Mouse (Mus musculus) A20 (cell line): ENCODE data around the gene Kng1.

Source experiments
- DNase-seq: peaks from one replicate; pipeline ENCODE4 v3.0.0-alpha.2; 2011; ENCODE audit warnings: low read depth, low spot score

Gene Kng1

DNA sequence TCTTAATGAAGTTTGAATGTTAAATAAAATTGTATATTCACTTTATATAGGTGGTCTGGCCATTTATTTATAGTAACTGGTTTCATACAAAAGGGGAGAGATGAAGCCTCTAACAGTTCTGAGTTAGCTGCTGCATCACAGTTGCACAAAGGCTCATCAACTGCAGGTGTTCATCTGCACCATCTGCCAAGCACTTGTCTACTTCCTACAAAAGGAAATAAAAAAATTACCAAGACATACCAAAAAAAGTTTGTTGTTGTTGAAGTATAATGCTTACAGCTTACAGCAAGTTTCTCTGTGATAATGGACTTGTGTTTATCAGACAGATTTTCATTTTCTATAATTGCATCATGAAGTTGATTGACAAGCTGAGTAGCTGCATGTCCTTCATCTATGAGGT, 56.2 kb downstream of the Kng1 start:
- peak; percentile 45 for DNase-seq

DNA sequence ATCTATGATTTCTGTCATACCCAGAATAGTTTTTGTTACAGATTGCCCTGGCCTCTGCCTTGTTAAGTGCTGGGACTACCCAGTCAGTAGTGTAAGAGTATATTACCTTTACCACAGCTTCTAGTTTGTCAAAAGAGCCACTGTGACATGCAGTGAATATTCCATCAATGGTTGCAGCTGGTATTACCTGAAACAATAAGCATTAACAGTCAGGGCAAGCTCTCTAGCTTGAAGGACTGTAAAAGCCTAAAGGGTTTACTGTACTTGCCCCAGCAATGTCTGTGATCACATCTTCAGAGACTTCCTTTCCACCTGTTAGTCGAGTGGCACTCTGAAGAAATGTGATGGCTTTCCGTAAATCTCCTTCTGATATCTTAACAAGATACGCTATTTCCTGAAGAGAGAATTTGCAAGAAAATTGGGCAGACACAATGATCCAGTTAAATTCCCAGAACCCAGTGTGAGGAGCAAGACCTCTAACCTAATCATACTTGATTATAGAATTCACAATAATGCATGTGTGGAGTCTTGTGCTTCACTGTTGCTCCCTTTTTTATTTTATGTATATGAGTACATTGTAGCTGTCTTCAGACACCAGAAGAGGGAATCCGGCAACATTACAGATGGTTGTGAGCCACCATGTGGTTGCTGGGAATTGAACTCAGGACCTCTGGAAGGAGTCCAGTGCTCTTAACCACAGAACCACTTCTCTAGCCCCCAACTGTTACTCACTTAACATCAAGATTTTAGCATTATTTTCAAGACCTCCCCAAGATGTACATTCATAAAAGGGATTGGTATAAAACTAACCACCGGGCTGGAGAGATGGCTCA, 56.9 kb downstream of the Kng1 start:
- DNase-seq = peak; percentile 51

- no peak for DNase-seq
Measured at GRCm38 (mm10) chr16:23115486-23115885, 57.8 kb downstream of the Kng1 start.

DNA sequence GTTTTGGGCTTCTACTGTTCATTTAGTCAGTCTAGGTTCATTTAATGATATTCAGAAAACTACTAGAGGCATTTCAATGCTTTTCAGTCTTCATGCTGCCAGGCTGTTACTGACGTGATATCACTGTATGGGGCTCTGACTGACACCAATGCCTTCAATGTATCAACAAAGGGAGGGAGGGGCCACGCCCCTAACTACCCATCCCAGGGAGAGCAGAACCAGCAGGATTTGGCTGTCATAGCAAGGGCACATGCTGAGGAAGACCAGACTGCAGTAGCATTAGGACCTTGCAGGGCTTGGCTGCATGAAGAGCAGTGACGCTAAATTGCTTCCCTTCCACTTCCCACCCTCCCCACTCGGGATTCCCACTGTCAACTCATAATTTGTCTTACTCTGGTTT, 59.5 kb downstream of the Kng1 start:
- DNase-seq = no peak

DNA sequence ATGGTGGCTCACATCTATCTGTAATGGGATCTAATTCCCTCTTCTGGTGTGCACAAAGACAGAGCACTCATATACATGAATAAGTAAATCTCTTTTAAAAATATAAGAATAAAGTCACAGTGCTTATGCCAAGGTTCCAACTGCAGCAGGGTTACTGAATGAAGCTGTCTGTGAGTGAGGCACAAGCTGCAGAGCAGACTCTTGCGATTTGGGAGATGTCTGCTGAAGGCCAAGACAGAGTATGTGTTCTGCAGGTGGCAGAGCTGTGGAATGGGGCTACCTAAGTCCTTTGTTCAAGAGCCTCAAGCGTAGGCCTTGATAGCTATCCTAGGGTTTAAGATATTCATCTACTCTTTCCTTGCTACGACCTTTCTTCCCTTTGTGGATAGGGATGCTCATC, 64.8 kb downstream of the Kng1 start:
- DNase-seq = no peak

DNA sequence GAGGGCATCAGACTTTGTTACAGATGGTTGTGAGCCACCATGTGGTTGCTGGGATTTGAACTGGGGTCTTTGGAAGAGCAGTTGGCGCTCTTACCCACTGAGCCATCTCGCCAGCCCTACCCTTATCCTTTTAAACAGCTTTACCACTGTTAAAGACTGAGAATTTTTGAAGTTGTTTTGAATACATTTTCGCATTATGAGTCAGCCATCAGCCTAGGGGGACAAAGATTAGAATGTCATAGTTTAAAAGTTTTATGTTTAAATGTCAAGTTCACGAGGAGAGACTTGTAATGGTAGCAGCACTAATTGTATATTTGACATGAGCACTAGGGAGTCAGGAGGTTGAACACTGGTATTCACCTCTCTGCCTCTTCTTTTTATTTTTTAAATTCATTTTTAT, 65.4 kb downstream of the Kng1 start:
- DNase-seq = no peak

- no peak for DNase-seq
Measured at GRCm38 (mm10) chr16:23124398-23124797, 66.7 kb downstream of the Kng1 start.

GRCm38 (mm10) chr16:23127311-23127672, 69.6 kb downstream of the Kng1 start:
- DNase-seq = no peak

DNA sequence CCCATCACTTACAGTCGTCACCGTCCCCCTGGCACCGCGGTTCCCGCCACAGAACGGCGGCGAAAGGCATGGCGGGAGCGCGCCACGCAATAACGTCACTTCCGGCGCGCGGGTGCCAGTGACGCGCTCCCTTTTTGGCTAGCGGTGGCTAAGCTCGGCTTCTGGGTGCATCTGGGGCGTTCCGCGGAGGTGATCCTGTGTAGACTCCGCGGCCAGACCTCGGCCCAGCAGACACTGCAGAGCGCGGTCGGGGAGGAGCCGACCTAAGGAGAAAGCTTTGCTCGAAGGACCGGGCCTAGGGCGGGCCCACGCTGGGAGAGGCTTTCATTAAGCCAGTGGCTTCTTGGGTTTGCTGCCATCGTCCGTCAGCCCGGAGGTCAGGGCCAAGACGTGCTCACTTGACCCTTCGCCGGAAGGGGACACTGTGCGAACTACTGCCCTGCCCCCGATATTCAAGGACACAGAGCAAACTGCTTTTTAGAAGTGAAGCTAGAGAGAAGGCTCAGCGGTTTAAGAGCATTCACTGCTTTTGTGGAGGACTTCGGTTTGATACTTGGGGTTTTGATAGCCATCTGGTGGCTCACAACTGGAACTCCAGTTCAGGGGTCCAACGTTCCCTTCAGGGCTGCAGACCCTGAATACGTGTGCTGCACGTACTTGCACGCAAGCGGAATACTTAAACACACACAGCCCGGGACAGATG, 70.2 kb downstream of the Kng1 start, which contains the start of gene Rfc4:
Gene Rfc4 (minus strand): TSS at position 65 of the 703 bp plus-strand sequence.
- peak; percentile 94 for DNase-seq

- DNase-seq = no peak
Measured at GRCm38 (mm10) chr16:23130303-23130702, 72.6 kb downstream of the Kng1 start.
